Comparison of ENCODE assay signal across 9 mouse cellular contexts in genomic region chr8:107139704-107140470, GRCm38 (mm10). TPM values are rescaled to one million over a fixed set of nuclear protein-coding genes. Genes with fewer than 3 reads are reported as not detected.
DNase-seq lines count a peak whose midpoint lies in the region; ATAC-seq and TF ChIP-seq lines count a peak whose summit lies in the region.
"Had no signal": no experiment of that assay in that cellular context is flagged by ENCODE, and none has a peak within 500 bp of the region (broad histone marks: within the 10 kb centered on the region; RNA-seq: fewer than 3 reads in every experiment).

No protein-coding gene starts in this region.

- no peak overlapping the region for H3K4me2 ChIP-seq in midbrain, postnatal 0 days (ENCODE audit: low read depth, low read length, poor library complexity, severe bottlenecking)
- H3K4me2 ChIP-seq in midbrain, embryonic 15.5 days = no peak overlapping the region
- no peak overlapping the region for H3K4me2 ChIP-seq in embryonic facial prominence, embryonic 11.5 days (ENCODE audit: low read depth, low read length)
- H3K4me2 ChIP-seq: limb, embryonic 13.5 days had no signal

- no peaks in the 10 kb centered on the region for H3K27me3 ChIP-seq in midbrain, postnatal 0 days (ENCODE audit: insufficient read depth, low read length)
- no peaks in the 10 kb centered on the region for H3K27me3 ChIP-seq in midbrain, embryonic 15.5 days (replicated peaks)
- no peaks in the 10 kb centered on the region for H3K27me3 ChIP-seq in embryonic facial prominence, embryonic 11.5 days (ENCODE audit: control insufficient read depth, insufficient read depth, low read length)
- H3K27me3 ChIP-seq: limb, embryonic 13.5 days had no signal

- H3K4me3 ChIP-seq in midbrain, postnatal 0 days (ENCODE audit: low read depth, low read length) = no peak overlapping the region
- no peak overlapping the region for H3K4me3 ChIP-seq in midbrain, embryonic 15.5 days
- no peak overlapping the region for H3K4me3 ChIP-seq in embryonic facial prominence, embryonic 11.5 days (ENCODE audit: low read depth, low read length)
- no peak overlapping the region for H3K4me3 ChIP-seq in lung, adult 2 months (replicated peaks; ENCODE audit: extremely low read depth, low read depth, low read length)
- H3K4me3 ChIP-seq: limb, embryonic 13.5 days had no signal

- no peaks in the 10 kb centered on the region for H3K4me1 ChIP-seq in midbrain, postnatal 0 days (ENCODE audit: insufficient read depth, low read length)
- H3K4me1 ChIP-seq in midbrain, embryonic 15.5 days = no peaks in the 10 kb centered on the region
- no peaks in the 10 kb centered on the region for H3K4me1 ChIP-seq in embryonic facial prominence, embryonic 11.5 days (ENCODE audit: control insufficient read depth, insufficient read depth, low read length)
- H3K4me1 ChIP-seq in lung, adult 2 months (ENCODE audit: control insufficient read depth, insufficient read depth, low read length) = peaks cover 2% of the 10 kb centered on the region
- H3K4me1 ChIP-seq: limb, embryonic 13.5 days had no signal

- H3K9ac ChIP-seq in midbrain, postnatal 0 days (replicated peaks; ENCODE audit: low read length, poor library complexity, severe bottlenecking) = no peak overlapping the region
- no peak overlapping the region for H3K9ac ChIP-seq in midbrain, embryonic 15.5 days
- no peak overlapping the region for H3K9ac ChIP-seq in embryonic facial prominence, embryonic 11.5 days (replicated peaks; ENCODE audit: low read length)
- H3K9ac ChIP-seq: limb, embryonic 13.5 days had no signal

- TF ChIP-seq CTCF in midbrain, postnatal 0 days (IDR thresholded peaks at IDR 0.05) = no peak
- TF ChIP-seq CTCF in lung, adult 2 months (IDR thresholded peaks at IDR 0.05; ENCODE audit: insufficient read depth, low read length) = no peak

- DNase-seq in midbrain, postnatal 0 days (ENCODE audit: low spot score) = peak; percentile 36
- DNase-seq in embryonic facial prominence, embryonic 11.5 days (ENCODE audit: low spot score) = peak; percentile 30
- peak; percentile 55 for DNase-seq in lung, adult 2 months
- DNase-seq in thymus, postnatal 25 days = peak; percentile 44
- no peak for DNase-seq in layer of hippocampus, adult 11-12 months (ENCODE audit: low spot score)

- no peak for TF ChIP-seq POLR2A in lung, adult 2 months (IDR thresholded peaks at IDR 0.05; ENCODE audit: borderline replicate concordance, extremely low read depth, low read depth, low read length)

- 53% methylated on average over 13 of the region's 13 CpGs for WGBS in midbrain, postnatal 0 days
- 46% methylated on average over 13 of the region's 13 CpGs for WGBS in midbrain, embryonic 15.5 days
- WGBS in embryonic facial prominence, embryonic 11.5 days = 52% methylated on average over 13 of the region's 13 CpGs
- 40% methylated on average over 13 of the region's 13 CpGs for WGBS in lung, adult 2 months

- ATAC-seq in midbrain, postnatal 0 days (ENCODE audit: low FRiP score) = no peak
- no peak for ATAC-seq in midbrain, embryonic 15.5 days (replicated peaks)
- peak; percentile 80 for ATAC-seq in embryonic facial prominence, embryonic 11.5 days (replicated peaks; ENCODE audit: insufficient number of reproducible peaks, low FRiP score, low TSS enrichment, low read depth)
- peak; percentile 91 to 94 for ATAC-seq in hematopoietic stem cell, adult 5-6 weeks (replicated peaks in 1 of 2; ENCODE audit: insufficient read depth in 1 of 2, low FRiP score in 2 of 2, low TSS enrichment in 1 of 2, low read depth in 1 of 2, poor library complexity in 2 of 2, severe bottlenecking in 2 of 2)
- no peak for ATAC-seq in frontal cortex, adult (ENCODE audit: low TSS enrichment)

- H3K9me3 ChIP-seq in midbrain, postnatal 0 days (ENCODE audit: low read length) = no peaks in the 10 kb centered on the region
- H3K9me3 ChIP-seq in midbrain, embryonic 15.5 days = no peaks in the 10 kb centered on the region
- no peaks in the 10 kb centered on the region for H3K9me3 ChIP-seq in embryonic facial prominence, embryonic 11.5 days (replicated peaks; ENCODE audit: control insufficient read depth, low read length)
- H3K9me3 ChIP-seq: limb, embryonic 13.5 days had no signal

- H3K36me3 ChIP-seq in midbrain, postnatal 0 days (ENCODE audit: insufficient read depth, low read length) = no peaks in the 10 kb centered on the region
- H3K36me3 ChIP-seq in midbrain, embryonic 15.5 days (replicated peaks) = no peaks in the 10 kb centered on the region
- H3K36me3 ChIP-seq in embryonic facial prominence, embryonic 11.5 days (replicated peaks; ENCODE audit: control insufficient read depth, insufficient read depth, low read depth, low read length) = no peaks in the 10 kb centered on the region
- H3K36me3 ChIP-seq: limb, embryonic 13.5 days had no signal

- H3K27ac ChIP-seq in midbrain, postnatal 0 days (ENCODE audit: low read depth, low read length) = no peak overlapping the region
- no peak overlapping the region for H3K27ac ChIP-seq in midbrain, embryonic 15.5 days
- H3K27ac ChIP-seq in embryonic facial prominence, embryonic 11.5 days (replicated peaks; ENCODE audit: low read depth, low read length) = no peak overlapping the region
- H3K27ac ChIP-seq: limb, embryonic 13.5 days had no signal

RNA-seq across cellular contexts. Expression of gene Cyb5b, which starts 10.6 kb away (rescaled TPM):
- total RNA-seq in midbrain, postnatal 0 days (2014; rRNA removed) = 103 and 120 TPM in 2 replicates
- 89.7 and 91.4 TPM in 2 replicates for polyA plus RNA-seq in midbrain, postnatal 0 days (2015; fragmentation: Nextera tagmentation; extraction: Ambion mirVana)
- polyA plus RNA-seq in midbrain, embryonic 15.5 days (2015; fragmentation: Nextera tagmentation; extraction: Ambion mirVana) = 109 and 116 TPM in 2 replicates
- polyA plus RNA-seq in embryonic facial prominence, embryonic 11.5 days (2014; fragmentation: Nextera tagmentation; extraction: Ambion mirVana) = 137 and 145 TPM in 2 replicates
- total RNA-seq in hematopoietic stem cell, adult 5-6 weeks (2017) = 68.0 and 68.2 TPM in 2 replicates
- polyA plus RNA-seq in lung, adult 2 months (2012; rRNA removed) = 68.7 and 97.9 TPM in 2 replicates

RNA-seq across cellular contexts. Expression of gene Terf2, which starts 43.5 kb away (rescaled TPM):
- 20.4 and 22.7 TPM in 2 replicates for total RNA-seq in midbrain, postnatal 0 days (2014; rRNA removed)
- polyA plus RNA-seq in midbrain, postnatal 0 days (2015; fragmentation: Nextera tagmentation; extraction: Ambion mirVana) = 24.1 and 25.7 TPM in 2 replicates
- polyA plus RNA-seq in midbrain, embryonic 15.5 days (2015; fragmentation: Nextera tagmentation; extraction: Ambion mirVana) = 27.3 and 29.7 TPM in 2 replicates
- 16.1 and 16.5 TPM in 2 replicates for polyA plus RNA-seq in embryonic facial prominence, embryonic 11.5 days (2014; fragmentation: Nextera tagmentation; extraction: Ambion mirVana)
- 47.8 and 54.0 TPM in 2 replicates for total RNA-seq in hematopoietic stem cell, adult 5-6 weeks (2017)
- polyA plus RNA-seq in lung, adult 2 months (2012; rRNA removed) = 9.5 and 13.5 TPM in 2 replicates

Comparison
In these comparisons a context has a peak if more than half of its experiments do, and no peak if none do; other contexts are left out.
1. ATAC-seq: peak in embryonic facial prominence, embryonic 11.5 days (single experiment) and hematopoietic stem cell, adult 5-6 weeks (2 of 2); none in midbrain, postnatal 0 days (single experiment), midbrain, embryonic 15.5 days (single experiment) and frontal cortex, adult (single experiment).